Mouse (Mus musculus) heart, adult 8-10 months (tissue): ENCODE measurements at regions not wholly inside any gene's neighbourhood (a gene's known extent, or its start where the extent isn't known, plus 50 kb on each side); places are given as distances from the start of the nearest gene placed in this dataset.

Experiments used
- DNase-seq: peaks from one replicate; pipeline ENCODE4 v3.0.0; 2022; ENCODE audit warnings: low spot score

GRCm38 (mm10) chr1:89382021-89382420 is 72.6 kb upstream of the Agap1 start:
- no peak for DNase-seq

GRCm38 (mm10) chr1:89385111-89385510 is 69.5 kb upstream of the Agap1 start:
- DNase-seq: no peak

GRCm38 (mm10) chr1:89392711-89393110 is 61.9 kb upstream of the Agap1 start:
- no peak for DNase-seq

GRCm38 (mm10) chr1:89394471-89394870 is 60.1 kb upstream of the Agap1 start:
- DNase-seq: no peak

GRCm38 (mm10) chr1:89400734-89401202 is 53.8 kb upstream of the Agap1 start:
- no peak for DNase-seq

- no peak for DNase-seq
These were observed 51.9 kb upstream of the Agap1 start for GRCm38 (mm10) chr1:89402513-89403210.

- DNase-seq: no peak
These were observed 51.0 kb upstream of the Agap1 start for GRCm38 (mm10) chr1:89403551-89404050.
